Mouse (Mus musculus) heart, postnatal 14 days (tissue): Measurements from ENCODE around the gene Sit1. TPM values are rescaled to one million over a fixed set of nuclear protein-coding genes. Genes with fewer than 3 reads are reported as not detected.

Source experiments
- DNase-seq, 2 experiments: peaks; one replicate each; pipeline ENCODE4 v3.0.0; 2021 to 2022
- intact Hi-C: fragments of 180-260 bp; cut with DNase I; formaldehyde crosslinking; loops from one replicate; pipeline ENCODE4 v1.15.1; 2025
- total RNA-seq, 2 experiments: library from RNA; stranded (reverse); gene quantifications; 2 replicates each; pipeline ENCODE4 v1.2.3; 2021

Sit1 gene
- total RNA-seq, 2 experiments from 2014 or later = 1.4 TPM; not detected in 1

DNA sequence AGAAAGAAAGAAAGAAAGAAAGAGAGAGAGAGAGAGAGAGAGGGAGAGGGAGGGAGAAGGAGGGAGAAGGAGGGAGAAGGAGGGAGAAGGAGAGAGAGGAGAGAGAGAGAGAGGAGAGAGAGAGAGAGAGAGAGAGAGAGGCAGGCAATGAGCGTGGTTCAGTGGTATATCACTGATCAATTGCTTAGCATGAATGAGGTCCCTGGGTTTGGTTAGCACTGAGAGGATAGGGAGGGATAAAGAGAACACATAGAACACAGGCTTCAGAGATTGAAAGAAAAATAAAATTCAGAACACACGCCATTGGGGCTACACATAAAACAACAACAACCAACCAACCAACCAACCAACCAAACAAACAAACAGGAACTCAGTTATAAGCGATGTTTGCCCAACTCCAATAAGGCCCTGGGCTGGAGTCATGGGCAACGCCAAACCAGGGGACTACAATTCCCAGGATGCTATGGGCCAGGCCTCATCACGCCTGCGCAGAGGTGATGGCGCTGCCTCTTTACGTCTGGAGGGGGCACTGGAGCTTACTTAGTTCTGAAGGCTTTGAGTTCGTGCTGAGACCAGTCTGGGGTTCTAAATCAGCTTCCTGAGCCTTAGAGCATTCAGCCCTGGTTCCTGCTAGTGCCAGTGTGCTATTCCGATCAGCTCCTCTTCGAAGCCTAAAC, 5.5 kb downstream of the Sit1 start:
- peak; percentile 86 to 88 for DNase-seq
- intact Hi-C loops = loop anchor here (2.0 kb wide), 1 partner anchor 35 kb away; no protein-coding TSS in a partner anchor

DNA sequence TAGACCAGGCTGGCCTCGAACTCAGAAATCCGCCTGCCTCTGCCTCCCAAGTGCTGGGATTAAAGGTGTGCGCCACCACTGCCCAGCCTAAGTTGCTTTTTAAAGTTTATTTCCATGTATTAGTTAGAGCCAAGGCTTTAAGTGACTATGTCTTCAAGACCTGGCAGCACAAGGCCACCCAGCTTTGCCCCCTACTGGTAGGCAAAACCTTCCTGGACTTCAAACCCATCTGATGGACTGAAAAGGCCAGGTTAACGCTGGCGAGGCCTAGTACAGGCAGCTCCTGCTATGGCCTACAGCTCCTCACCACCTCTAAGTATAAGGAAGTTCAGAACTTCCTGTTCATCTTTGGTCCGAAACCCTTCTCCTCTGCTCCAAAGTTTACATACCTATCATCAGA, 6.9 kb downstream of the Sit1 start:
- intact Hi-C loops = no loop called here
- no peak for DNase-seq

- intact Hi-C loops = no loop called here
- no peak for DNase-seq
These were observed 9.9 kb downstream of the Sit1 start for GRCm38 (mm10) chr4:43473636-43474035.

DNA sequence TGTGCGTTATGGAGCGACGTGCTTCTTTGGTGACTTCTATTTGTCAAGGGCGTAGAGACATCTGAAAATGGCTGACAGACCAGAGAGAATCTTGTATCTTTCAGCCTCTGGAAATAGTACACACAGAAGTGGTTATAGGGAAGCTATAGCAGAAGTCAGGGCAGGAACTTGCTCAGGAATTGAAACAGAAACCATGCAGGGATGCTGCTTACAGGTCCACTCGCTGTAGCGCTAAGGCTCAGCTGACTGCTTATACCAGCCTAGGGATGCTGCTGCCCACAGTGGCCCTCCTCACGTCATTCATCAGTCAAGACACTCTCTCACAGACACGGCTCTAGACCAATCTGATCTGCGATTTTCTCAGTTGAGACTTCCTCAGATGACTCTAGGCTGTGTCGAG, 13.2 kb downstream of the Sit1 start:
- DNase-seq = no peak
- intact Hi-C loops = no loop called here

DNA sequence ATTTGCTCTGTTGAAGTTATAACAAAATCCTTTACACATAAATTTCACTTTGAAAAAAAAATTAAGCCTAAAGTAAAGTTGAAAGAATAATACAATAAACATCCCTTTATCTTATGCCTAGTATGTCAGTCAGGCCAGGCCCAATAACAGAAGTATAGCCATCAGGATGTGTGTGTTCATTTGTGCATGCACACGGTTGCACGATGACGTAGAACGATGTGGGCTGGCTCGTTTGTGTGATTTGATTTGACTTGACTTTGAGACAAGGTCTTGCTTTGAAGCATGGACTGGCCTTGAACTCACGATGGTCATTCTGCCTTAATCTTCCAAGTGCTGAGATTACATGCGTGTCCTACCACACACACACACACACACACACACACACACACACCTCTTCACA, 16.7 kb downstream of the Sit1 start:
- intact Hi-C loops = no loop called here
- DNase-seq = no peak

GRCm38 (mm10) chr4:43465935-43466334, 17.6 kb downstream of the Sit1 start:
- intact Hi-C loops = no loop called here
- DNase-seq = no peak

DNA sequence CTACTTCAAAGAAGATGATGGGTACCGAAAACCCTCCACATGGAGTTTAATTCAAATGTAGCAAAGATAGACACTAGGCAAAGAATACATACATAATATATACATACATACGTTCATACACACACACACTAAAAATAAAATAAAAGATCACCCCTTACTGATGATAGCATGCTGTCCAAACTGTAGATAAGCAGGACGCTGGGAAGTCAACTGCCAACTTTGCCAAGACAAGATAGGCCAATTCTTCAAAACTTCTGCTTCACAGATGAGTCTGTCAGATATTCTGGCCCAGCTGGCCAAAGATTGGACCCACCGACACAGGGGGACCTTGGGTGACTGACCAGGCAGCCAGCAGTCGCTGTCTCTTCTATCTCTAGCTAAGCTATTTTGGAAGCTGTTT, 20.4 kb downstream of the Sit1 start:
- no peak for DNase-seq
- intact Hi-C loops = no loop called here

GRCm38 (mm10) chr4:43457124-43457523, 26.4 kb downstream of the Sit1 start:
- intact Hi-C loops = no loop called here
- no peak for DNase-seq

DNA sequence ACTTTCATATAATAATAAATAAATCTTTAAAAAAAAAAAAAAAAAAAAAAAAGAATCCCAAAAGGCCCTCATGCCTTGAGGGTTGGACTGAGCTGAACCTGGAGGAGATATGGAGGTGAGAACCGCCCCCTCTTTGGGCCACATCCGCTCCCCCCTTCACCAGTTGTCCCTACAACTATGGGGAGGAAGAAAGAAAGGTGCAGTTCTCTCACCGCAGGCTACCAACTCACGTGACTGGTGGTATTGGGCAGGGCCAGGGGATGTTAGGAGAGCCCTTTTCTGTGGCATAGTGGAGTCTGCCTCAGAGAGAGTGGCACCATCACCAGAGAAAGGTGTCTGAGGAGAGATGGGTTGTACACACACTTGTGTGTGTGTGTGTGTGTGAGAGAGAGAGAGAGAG, 27.1 kb downstream of the Sit1 start:
- DNase-seq = no peak
- intact Hi-C loops = no loop called here

DNA sequence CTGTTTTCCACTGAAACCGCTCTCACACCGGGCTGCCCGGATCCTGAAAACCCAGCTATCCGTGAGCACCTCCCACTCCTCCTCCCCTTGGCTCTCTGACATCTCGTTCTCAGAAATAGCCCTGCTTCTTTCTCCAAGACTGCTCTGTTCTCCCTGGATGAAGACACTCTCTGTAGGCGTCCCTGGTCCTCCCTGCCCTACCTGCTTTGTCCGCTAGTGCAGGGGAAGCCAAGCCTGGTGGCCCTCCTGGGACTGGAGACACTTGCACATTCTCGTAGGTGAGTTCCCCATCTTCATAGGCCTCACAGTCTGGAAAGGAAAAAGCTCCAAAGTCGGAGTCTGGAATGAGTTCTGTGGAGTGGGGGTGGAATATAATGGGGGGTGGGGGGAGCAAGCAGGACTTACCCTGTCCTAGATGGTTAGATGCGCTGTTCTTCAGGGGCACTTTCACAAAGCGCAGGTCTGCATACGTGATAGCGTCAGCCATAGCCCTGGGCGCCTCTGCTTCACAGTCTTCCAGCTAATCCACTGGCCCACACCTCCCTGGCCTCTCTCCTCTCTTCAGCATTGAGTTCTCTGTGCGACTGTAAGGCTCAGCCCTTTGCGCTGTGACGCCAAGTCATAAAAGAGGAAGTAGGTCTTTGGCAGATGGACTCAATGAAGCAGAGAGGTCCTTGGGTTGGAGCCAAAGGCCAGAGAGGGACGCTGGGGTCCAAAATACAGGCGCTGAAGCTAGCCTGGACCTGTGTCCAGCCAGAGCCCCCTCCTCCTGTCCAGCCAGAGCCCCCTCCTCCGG, 29.3 kb downstream of the Sit1 start, which contains the start of gene Cd72:
Cd72 (minus strand) TSS at position 588 of the 796 bp plus-strand sequence.
- intact Hi-C loops = no loop called here
- DNase-seq = no peak

DNA sequence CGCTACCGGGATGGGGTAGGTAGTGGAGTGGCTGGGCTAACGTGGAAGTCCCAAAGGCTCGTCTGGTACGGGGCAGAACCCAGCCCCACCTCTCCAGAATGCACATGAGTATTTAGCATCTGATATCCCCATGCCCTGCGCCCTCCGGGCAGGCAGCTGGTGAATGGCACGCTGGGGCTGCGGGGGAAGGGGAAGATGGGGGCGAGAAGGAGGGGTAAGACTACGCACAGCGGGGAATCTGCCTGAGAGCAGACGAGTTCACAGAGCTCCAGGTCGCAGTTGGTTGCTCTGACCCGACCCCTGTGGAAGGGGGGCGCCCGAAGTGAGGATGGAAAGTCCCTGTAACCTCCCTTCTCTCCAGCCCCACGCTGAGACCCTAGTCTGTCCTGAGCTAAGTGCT, 30.1 kb downstream of the Sit1 start:
- DNase-seq = no peak
- intact Hi-C loops = no loop called here

DNA sequence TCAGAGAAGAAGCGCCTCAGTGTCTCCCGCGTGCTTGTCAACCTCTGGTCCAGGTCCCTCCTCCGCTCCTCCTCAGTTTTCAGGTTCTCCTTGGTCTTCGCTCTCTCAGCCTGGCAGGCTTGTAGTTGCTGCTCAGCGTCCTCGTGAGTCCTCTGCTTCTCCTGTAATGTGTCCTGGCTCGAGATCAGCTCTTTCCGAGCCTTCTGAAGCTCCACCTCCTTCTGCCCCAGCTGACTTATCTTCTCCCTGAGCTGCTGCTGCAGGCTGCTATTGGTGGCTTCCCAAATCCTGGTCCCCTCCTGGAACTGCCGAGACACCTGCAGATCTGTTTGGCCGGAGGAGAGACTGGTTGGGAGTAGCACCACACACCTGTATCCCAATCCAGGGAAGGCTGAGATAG, 31.2 kb downstream of the Sit1 start:
- DNase-seq = peak in 1 of 2 experiments; percentile 38
- intact Hi-C loops = no loop called here

DNA sequence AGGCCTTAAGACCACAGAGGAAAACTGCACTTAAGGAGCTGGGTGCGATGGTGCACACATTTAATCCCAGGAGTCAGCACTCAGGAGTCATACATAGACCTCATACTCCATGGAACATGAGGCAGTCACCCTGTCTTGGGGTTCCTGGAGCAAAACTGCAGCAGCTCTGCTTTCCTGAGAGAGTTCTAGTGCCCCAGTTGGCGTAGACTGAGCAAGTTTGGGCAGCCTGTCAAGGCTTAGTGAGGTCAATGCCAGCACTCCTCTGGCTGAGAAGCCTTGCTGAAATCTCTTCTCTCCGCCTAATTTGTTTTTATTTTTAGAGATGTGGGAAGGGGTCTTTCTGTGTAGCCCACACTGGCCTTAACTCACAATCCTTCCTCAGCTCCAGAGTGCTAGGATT, 35.0 kb downstream of the Sit1 start:
- peak in 1 of 2 experiments; percentile 63 for DNase-seq
- intact Hi-C loops = no loop called here

DNA sequence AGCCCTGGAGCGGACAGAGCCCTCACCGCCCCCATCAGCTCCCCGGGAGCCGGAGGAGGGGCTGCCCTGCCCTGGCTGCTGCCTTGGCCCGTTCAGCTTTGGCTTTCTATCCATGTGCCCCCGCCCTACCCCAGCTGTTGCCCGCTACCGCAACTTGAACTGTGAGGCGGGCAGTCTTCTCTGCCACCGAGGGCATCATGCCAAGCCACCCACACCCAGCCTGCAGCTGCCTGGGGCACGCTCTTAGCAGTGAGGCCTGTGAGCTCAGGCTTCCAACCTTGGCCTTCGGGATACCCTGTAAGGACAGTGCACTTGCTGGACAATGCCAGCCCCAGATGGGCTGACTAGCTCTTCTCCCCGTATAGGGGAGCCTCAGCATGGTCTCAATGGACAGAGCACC, 36.3 kb downstream of the Sit1 start:
- DNase-seq = no peak
- intact Hi-C loops = no loop called here

GRCm38 (mm10) chr4:43443511-43443910, 40.0 kb downstream of the Sit1 start:
- peak; percentile 42 to 44 for DNase-seq
- intact Hi-C loops = loop anchor here (2.0 to 5.0 kb wide), 3 partner anchors 35 to 224 kb away; partner anchors contain the start of genes Fam221b and Tmem8b

DNA sequence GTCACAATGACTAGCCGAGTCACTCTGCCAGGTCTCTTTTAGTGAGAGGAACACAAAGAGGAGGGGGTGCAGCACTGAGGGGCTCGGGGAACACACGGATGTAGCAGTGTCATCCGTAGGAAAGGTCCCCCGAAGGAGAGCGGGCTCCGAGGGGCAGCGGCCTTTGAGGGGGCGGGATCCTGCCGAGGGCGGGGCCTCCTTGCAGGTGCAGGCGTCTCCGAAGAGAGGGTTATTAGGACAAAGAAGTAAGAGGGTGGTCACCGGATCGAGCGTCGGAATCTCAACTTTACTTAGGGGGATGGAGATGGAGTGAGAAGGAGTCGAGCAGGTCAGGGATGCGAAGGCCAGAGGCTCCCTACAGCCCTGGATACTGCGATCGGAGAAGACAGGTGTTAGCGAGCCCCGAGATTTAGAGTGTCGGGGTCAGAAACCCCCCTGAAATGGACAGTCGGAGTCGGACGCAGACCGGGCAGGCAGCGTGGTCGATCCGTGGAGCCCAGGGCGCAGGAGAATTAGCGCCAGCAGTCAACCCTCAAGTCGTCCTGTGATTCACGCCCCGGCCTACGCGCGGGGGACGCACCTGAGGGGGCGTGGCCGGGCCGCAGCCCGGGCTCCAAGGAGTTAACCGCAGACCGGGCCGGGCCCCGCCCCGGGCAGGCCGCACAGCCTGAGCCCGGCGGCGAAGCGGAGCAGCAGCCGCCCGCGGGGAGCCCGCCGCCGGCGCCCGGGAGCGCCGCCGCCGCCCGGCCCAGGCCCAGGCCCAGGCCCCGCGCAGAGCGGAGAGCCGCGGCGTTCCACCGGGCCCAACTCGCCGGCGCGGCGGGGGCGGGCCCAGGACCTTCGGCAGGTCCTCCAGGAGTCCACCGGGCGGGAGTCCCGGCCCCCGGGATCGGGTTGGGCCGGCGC, 40.8 kb downstream of the Sit1 start:
- intact Hi-C loops = loop anchor here (2.0 to 5.0 kb wide), 3 partner anchors 36 to 225 kb away; partner anchors contain the start of genes Fam221b and Tmem8b
- DNase-seq = peak; percentile 77 to 80

DNA sequence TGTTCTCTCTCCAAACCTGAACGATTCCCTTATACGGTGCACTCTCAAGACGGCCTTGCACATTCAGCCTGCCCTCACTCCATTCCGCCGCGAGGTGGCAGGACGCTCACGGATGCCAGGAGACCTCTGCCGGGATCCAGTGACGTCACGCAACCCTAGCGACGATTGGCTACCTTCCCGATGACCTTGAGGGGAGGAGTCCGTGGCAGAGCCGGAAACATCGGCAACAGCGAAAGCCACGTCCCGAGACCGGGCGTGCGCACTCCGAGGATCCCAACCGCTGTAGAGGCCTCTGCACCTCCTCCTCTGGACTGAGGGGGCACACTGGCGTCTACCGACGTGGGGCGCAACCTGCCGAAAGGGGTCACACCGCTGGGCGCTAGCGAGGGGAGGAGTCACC, 41.5 kb downstream of the Sit1 start:
- intact Hi-C loops = loop anchor here (2.0 to 5.0 kb wide), 3 partner anchors 37 to 225 kb away; partner anchors contain the start of genes Fam221b and Tmem8b
- peak; percentile 98 to 100 for DNase-seq

DNA sequence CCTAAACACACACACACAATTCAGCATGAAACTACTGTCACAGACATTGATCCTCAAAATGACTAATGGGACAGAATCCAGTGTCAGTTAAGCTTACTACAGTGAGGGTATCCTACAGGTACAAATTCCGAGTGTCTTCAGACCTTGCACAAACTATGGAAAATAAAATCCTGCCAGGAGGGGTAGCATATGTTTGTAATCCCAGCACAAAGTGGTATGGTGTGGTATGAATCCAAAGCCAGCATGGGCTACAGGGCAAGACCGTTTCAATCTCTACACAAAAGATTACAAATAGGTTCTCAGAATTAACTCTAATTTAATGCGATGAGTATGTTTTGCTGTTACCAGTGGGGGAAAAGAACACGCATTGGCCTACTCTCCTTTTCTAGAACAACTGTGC, 41.9 kb downstream of the Sit1 start, which contains the start of gene Tesk1:
Tesk1 (plus strand) TSS at position 301 of the 400 bp plus-strand sequence.
- intact Hi-C loops = loop anchor here (2.0 to 5.0 kb wide), 3 partner anchors 37 to 226 kb away; partner anchors contain the start of genes Fam221b and Tmem8b
- no peak for DNase-seq

DNA sequence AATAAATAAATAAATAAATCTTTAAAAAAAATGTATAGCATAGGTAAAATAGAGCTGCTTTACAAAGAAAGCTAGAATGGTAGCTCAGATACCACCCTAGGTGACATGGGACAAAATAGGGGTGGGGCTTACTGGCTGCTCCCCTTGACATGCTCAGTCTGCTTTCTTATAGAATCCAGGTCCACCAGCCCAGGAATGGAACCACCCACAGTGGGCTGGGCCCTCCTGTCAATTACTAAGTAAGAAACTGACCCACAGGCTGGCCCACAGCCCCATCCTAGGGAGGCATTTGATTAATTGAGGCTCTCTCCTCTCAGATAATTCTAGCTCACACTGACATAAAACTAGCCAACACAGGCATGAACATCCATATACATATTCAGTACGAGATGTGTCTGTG, 50.7 kb downstream of the Sit1 start:
- DNase-seq = no peak
- intact Hi-C loops = no loop called here
